Mouse (Mus musculus) R1 (cell line): ENCODE measurements at regions not wholly inside any gene's neighbourhood (a gene's known extent, or its start where the extent isn't known, plus 50 kb on each side); places are given as distances from the start of the nearest gene placed in this dataset.
A peak's percentile ranks its signal among the peaks of the same experiment; 100 is the strongest.

Experiments
- DNase-seq: peaks from one replicate; pipeline ENCODE4 v3.0.0-alpha.2; 2018; ENCODE audit warnings: low read depth, low spot score

- peak; percentile 96 for DNase-seq
These were observed 155.7 kb upstream of the Igsf21 start for GRCm38 (mm10) chr4:140402319-140402718.

GRCm38 (mm10) chr4:140401632-140402031 is 155.0 kb upstream of the Igsf21 start:
- no peak for DNase-seq

GRCm38 (mm10) chr4:140396548-140396947 is 150.0 kb upstream of the Igsf21 start:
- no peak for DNase-seq

GRCm38 (mm10) chr4:140392290-140392689 is 145.7 kb upstream of the Igsf21 start:
- no peak for DNase-seq

GRCm38 (mm10) chr4:140390684-140391234 is 144.2 kb upstream of the Igsf21 start:
- DNase-seq, result no peak

- DNase-seq, result peak; percentile 62
These were observed 139.1 kb upstream of the Igsf21 start for GRCm38 (mm10) chr4:140385686-140386085.

- DNase-seq, result no peak
These were observed 138.6 kb upstream of the Igsf21 start for GRCm38 (mm10) chr4:140385226-140385625.

- DNase-seq, result peak; percentile 70
These were observed 137.0 kb upstream of the Igsf21 start for GRCm38 (mm10) chr4:140383596-140383995.

- no peak for DNase-seq
These were observed 134.1 kb upstream of the Igsf21 start for GRCm38 (mm10) chr4:140380733-140381132.

GRCm38 (mm10) chr4:140377941-140378340 is 131.4 kb upstream of the Igsf21 start:
- DNase-seq, result peak; percentile 69

- DNase-seq, result no peak
These were observed 126.2 kb upstream of the Igsf21 start for GRCm38 (mm10) chr4:140372586-140373325.

GRCm38 (mm10) chr4:140371426-140372213 is 125.0 kb upstream of the Igsf21 start:
- DNase-seq, result no peak

- no peak for DNase-seq
These were observed 120.5 kb upstream of the Igsf21 start for GRCm38 (mm10) chr4:140366975-140367680.

GRCm38 (mm10) chr4:140358846-140359245 is 112.3 kb upstream of the Igsf21 start:
- no peak for DNase-seq

GRCm38 (mm10) chr4:140358103-140358502 is 111.5 kb upstream of the Igsf21 start:
- peak; percentile 84 for DNase-seq

GRCm38 (mm10) chr4:140355144-140355550 is 108.6 kb upstream of the Igsf21 start:
- DNase-seq, result no peak

GRCm38 (mm10) chr4:140348802-140349201 is 102.2 kb upstream of the Igsf21 start:
- no peak for DNase-seq

- no peak for DNase-seq
These were observed 83.6 kb upstream of the Igsf21 start for GRCm38 (mm10) chr4:140330138-140330537.

- peak; percentile 90 for DNase-seq
These were observed 80.3 kb upstream of the Igsf21 start for GRCm38 (mm10) chr4:140326706-140327440.

GRCm38 (mm10) chr4:140325677-140326052 is 79.1 kb upstream of the Igsf21 start:
- no peak for DNase-seq

- no peak for DNase-seq
These were observed 78.5 kb upstream of the Igsf21 start for GRCm38 (mm10) chr4:140324971-140325676.
